Mouse (Mus musculus) adrenal gland, postnatal 14 days (tissue): ENCODE data around the gene Vmn1r63. TPM values are rescaled to one million over a fixed set of nuclear protein-coding genes. Genes with fewer than 3 reads are reported as not detected.
"Not testable (repeated sequence)": the region's sequence is repeated elsewhere in the genome, so short reads cannot be mapped to it uniquely, and the experiment has no call there.

Experiments
- DNase-seq: peaks from one replicate; pipeline ENCODE4 v3.0.0; 2021; ENCODE audit warnings: mixed read lengths
- long read RNA-seq, 2 experiments: library from polyadenylated mRNA; stranded (forward); transcript quantifications; one replicate each; pipeline ENCODE4 v2.0.0; 2021
- total RNA-seq: library from RNA; stranded (reverse); gene quantifications from 2 replicates; pipeline ENCODE4 v1.2.3, GENCODE M21; 2021

The Vmn1r63 gene
- total RNA-seq, result not detected in 2 replicates
- long read RNA-seq, experiment 1, result 0 reads
- long read RNA-seq, experiment 2, result 0 reads

DNA sequence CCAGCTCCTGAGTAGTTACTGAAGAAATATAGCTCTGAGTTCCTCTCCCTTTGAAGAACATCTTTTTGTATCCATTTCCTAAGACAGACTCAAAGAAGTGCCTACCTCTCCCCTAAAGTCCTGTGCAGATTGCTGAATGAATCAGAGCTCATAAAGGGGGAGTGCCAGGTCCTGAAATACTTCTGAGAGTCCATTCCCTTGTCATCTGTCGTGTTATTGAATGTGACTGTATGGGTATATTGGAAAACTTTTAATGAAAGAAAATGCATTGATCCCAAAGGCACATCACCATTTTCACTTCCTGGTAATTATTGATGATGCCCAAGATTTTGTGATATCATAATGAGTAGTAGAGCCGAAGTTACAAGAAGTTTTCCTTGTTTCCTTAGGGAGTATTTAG, at the start of gene Vmn1r63:
Vmn1r63 (minus strand) TSS at position 101 of the 400 bp plus-strand sequence.
- DNase-seq, result not testable (repeated sequence)

Other genes starting within 250 kb of the Vmn1r63 start
- gene Vmn1r61, start 192.2 kb downstream of the Vmn1r63 start, total RNA-seq, result not detected in 2 replicates
- not detected in 2 replicates for gene Vmn1r62, start 131.8 kb downstream of the Vmn1r63 start, total RNA-seq
- gene Vmn1r64, start 79.1 kb upstream of the Vmn1r63 start, total RNA-seq, result not detected in 2 replicates
- not detected in 2 replicates for gene Vmn1r65, start 205.6 kb upstream of the Vmn1r63 start, total RNA-seq
- not detected in 2 replicates for gene Nlrp4c, start 239.7 kb upstream of the Vmn1r63 start, total RNA-seq